Mouse (Mus musculus) ZHBTc4 (cell line): ENCODE measurements around the gene Brap.
A peak's percentile ranks its signal among the peaks of the same experiment; 100 is the strongest.
"Not testable (repeated sequence)": the region's sequence is repeated elsewhere in the genome, so short reads cannot be mapped to it uniquely, and the experiment has no call there.

ENCODE experiments used
- DNase-seq: peaks from one replicate; pipeline ENCODE4 v3.0.0-alpha.2; 2011; ENCODE audit warnings: low read depth, low spot score

Brap gene

DNA sequence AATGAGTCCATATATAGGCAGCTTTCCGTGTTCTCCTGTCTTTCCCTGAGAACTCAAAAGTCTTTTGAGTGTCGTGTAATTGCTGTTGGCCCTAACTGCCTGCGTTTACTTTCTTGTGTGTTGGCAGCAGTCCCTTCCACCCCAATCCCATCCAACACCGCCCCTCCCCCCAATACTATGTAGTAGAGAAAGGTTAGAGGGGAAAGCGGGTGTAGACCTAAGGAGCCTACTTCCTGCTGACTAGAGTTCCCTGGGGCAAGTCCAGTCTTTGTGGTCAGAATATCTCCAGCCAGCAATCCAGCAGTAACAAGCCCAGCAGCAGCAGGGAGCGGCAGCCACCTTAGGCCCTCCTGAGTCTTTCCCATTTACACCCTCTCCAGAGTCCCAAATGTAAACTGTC is 8.0 kb downstream of the Brap start:
- no peak for DNase-seq

DNA sequence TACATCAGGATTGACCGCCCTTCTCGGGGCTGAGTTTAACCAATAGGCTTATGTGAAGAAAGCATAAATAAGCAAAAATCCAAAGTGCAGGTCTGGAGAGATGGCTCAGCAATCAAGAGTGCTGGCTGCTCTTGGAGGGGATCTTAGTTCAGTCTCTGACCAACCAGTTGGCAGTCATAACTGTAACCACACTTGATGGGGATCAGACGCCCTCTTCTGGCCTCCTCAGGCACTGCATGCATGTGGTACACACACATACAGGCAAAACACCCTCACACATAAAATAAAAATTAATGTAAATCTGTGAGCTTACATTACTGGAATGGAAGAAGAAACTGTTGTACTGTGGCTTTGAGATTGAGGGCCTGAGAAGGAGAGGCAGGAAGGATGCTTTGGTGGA is 10.0 kb downstream of the Brap start:
- DNase-seq: peak; percentile 83

GRCm38 (mm10) chr5:121682250-121682649 is 21.9 kb downstream of the Brap start:
- DNase-seq: no peak

- DNase-seq: no peak
Measured at GRCm38 (mm10) chr5:121685495-121685894, 25.1 kb downstream of the Brap start.

DNA sequence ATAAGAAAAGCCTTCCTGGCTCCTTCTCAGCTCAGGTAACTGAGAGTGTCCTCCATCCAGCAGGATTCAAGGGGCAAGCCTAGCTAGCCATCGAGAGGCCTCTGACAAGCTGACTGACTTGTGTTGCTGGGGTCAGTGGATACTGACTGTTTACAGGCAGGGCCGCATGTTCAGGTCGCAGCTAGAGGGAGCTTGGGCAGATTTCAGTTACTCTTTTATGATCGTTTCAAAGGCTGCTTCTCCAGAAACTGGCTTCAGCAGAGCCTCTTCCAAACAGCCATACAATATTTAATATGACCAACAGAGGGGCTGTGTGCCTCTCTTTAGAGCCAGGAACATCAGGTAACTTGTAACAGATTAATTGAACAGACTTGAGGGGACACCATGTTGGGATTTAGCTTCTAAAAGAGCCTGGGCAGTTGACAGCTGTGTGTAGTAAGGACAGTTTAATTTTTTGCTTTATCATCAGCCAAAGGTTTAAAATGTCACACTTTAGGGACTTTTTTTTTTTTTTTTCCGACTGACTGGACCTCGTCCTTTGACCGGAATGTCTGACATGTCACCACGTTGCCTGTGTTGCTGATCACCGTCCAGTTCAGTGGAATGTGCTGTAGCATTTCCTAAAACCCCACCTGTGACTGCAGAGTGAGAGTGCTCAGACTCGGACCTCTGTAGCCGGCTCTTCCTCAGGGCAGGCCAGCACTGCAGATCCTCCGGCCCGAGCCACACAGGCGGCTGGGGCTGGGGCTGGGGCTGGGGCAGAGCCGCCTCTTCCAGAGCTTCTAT is 25.9 kb downstream of the Brap start:
- no peak for DNase-seq

GRCm38 (mm10) chr5:121690482-121691211 is 30.3 kb downstream of the Brap start:
- no peak for DNase-seq

GRCm38 (mm10) chr5:121691436-121691835 is 31.1 kb downstream of the Brap start:
- DNase-seq: not testable (repeated sequence)

- DNase-seq: no peak
Measured at GRCm38 (mm10) chr5:121692897-121693296, 32.5 kb downstream of the Brap start.

DNA sequence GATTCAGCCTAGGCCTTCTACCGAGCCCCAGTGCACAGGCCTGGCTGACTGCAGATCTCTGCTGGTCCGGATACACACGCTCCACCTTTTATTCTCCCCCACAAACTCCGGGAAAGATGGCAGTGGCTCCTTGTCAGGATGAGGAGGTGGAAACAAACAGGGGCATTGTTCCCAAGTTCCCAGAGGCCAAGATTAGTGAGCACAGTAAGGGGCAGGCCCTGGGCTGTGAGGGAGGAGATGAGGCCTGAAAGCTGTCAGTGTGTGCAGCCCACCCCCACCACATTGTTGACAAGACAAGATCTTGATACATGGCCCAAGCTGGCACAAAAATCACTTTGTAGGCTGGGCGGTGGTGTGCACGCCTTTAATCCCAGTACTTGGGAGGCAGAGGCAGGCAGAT is 36.4 kb downstream of the Brap start:
- peak; percentile 27 for DNase-seq

GRCm38 (mm10) chr5:121699891-121700290 is 39.5 kb downstream of the Brap start:
- no peak for DNase-seq

DNA sequence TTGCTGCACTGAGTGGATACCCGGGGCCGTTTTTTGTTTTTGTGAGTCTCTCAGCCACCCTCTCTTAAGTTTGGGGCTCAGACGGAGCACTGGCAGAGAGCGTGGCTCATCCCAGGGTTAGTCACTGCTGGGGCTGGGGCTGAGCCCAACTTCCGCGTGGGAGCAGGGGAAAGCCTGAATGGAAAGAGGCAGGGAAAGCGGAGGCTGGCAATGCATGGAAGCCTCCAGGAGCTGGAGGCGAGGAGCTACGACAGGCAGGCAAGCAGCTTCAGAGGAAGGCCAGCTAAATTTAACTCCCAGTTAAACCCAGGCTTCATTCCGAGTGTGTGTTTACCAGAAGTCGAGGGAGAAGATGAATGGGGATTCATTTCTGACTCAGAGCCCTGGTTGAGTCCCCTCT is 40.1 kb downstream of the Brap start:
- DNase-seq: peak; percentile 35

DNA sequence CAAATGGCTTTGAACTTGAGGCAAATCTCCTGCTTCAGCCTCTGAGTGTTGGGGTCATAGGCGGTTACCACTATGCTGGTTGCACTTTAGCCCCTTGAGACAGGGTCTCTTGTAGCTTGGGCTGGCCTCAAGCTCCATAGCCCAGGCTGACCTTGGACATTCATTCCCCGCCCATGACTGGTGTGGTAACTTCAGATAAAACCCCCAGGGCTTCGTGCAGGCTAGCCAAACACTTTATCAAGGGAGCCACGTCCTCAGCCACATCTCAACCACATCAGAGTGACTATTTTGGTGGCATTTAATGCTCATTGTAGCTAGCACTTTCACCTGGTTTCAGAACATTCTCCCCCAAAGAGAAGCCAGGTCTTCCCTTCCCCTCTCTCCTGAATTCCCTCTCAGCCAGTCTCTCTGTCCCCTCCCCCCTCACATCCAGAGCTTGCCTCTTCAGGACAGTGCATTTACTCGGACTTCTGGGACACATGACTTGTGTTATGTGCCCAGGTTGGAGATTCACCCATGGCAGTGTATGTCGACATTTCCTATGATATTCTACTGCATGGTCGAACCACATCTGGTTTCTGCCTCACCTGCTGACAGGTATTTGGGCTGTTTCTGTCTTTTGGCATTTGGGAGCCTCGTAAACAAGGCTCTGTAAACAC is 40.9 kb downstream of the Brap start:
- no peak for DNase-seq

DNA sequence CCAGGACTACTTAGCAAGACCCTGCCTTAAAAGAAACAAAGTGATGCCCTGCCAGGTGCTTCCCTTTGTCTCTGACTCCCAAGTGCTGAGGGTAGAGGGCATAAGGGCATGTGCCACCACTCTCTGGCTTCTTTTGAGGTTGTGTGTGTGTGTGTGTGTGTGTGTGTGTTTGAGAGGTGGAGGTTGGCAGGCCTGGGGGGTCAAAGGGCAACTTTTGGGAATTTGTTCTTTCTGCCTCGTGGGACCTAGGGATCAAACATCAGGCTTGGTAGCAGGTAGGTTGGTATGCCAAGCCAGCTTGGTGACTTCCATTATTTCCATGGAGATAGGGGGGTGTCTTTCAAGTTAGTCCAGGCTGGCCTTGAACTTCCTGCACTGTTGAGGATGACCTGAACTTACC is 43.0 kb downstream of the Brap start:
- DNase-seq: no peak

DNA sequence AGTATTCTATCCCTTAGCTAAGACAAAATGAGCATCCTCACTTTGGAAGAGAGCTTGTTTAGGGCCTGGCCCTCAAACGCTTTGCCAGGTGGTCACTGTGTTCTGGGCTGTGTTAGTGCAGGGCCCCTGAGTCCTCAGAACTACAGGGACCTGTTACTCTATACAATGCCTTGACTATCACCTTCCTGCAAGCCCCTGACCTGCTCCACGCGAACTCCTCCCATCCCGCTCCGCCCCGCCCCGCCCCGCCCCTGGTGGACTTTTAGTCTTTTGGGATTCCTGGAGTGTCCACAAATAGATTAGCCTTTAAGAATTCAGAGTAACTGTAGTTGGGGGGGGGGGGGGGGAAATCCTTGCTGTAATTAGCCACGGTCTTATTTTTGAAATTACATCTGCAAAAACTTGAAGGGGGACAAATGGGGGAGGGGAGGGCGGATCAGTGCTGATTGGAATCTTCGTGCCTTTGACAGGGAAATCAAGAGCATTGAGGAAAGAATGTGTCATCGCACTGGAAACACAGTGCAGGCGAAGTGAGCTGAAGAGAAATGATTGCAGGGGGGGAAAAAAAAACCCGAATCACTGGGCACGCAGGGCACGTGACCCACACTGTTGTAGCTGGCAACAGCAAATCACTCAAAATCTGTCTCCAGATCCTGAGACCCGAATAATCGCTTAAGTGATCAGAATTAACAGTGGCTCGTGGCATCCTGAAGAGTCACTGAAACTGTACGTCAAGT is 44.3 kb downstream of the Brap start:
- peak; percentile 65 for DNase-seq

- DNase-seq: peak; percentile 53
Measured at GRCm38 (mm10) chr5:121710402-121710801, 50.0 kb downstream of the Brap start.

- DNase-seq: no peak
Measured at GRCm38 (mm10) chr5:121710851-121711173, 50.4 kb downstream of the Brap start.

DNA sequence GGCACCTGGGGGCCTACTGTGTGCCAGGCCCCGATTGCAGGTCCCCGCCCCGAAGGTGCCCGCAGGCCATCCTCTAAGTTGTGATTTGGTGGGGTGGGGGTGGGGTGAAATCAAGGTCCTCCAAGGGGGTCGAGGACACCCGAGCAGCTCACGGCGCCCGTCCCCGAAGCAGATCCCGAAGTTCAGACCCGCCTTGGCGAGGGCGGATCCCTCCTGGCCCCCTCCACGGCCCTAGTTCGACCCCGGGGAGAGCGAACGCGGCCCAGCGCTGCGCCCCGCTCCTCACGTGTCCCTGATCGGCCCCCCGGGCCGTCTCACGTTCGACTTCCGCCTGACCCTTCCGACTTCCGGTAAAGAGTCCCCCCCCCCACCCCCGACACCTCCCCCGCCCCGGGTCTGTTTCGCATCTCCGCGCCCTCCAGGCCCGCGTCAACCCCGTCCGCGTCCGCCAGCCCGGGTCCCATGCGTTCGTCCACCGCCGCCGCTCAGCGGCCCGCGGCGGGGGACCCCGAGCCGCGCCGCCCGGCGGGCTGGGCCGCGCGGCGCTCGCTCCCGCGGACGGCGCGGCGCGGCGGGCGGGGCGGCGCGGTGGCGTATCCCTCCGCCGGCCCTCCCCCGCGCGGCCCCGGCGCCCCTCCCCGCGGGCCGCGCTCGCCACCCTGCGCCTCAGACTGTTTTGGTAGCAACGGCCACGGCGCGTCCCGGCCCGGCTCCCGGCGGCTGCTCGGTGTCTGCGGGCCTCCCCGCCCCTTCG is 51.0 kb downstream of the Brap start, which contains the start of gene Atxn2:
TSS of gene Atxn2 (plus strand) at position 164 of the 754 bp plus-strand sequence.
- peak; percentile 93 for DNase-seq

GRCm38 (mm10) chr5:121711928-121712231 is 51.5 kb downstream of the Brap start:
- DNase-seq: no peak

DNA sequence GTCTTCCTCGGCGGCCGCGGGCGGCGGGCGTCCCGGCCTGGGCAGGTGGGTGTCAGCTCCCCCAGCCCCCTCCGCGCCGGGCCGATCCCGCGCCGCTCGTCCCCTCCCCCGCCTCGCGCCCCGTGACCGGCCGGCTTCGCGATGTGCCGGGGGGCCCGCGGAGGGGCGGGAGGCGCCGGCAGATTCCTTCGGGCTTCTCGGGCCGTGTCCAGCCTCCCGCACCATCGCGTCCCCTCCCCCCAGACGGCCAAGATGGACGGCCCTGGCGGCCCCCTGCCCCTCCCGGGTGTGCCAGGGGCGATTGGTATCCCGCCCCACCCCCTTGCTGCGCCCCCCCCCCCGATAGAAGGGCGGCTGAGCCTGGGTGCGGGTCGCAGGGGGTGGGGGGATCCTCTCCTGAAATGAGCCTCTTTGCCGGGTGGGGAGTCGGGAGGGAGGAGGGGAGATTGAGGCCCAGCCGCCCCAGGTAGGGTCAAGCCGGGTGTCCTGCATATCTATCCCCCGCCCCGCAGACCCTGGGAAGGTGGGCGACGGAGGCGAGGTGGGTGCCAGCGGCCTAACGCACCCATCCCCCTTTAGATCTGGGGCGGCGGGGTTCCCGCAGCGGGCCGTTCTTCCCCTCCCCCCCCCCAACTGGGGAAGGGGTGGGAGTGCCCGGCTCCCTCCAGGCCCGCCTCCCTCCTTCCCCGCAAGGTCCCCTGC is 52.0 kb downstream of the Brap start:
- DNase-seq: peak; percentile 59

DNA sequence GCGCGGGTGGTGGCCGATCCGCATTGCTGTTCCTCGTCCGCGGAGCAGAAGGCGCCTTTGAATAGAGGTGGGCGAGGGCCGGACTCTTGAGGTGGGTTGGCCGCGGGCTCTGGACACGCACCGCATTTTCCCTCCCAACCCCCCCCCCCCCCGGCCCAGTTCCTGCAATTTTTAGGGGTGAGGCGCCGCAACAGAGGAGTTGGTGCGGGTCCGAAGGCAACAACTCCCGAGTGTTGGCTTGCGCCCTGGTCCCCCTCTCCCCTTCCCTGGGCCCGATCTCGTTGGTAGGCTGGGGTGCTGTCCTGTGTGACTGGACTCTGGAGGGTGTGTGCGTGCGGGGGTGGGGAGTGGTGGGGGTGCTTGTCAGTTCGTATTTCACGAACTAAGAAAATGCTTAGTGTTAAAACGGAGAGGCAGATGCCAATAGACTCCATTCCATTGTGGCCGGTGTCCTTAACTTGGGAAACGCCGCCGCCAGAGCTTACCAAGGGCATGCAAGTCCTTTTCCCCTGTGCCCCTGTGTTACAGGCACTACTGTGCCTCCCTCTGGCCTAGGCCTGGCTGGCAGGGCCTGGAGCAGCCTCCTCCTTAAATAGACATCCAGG is 52.7 kb downstream of the Brap start:
- peak; percentile 46 for DNase-seq
